Mouse (Mus musculus) spleen, adult 2 months (tissue): Measurements from ENCODE around the gene Rora.

Experiments
- CTCF ChIP-seq: fragments of 200-500 bp; IDR thresholded peaks from 2 replicates; pipeline ENCODE4 v1.5.1; 2011; ENCODE audit warnings: mild to moderate bottlenecking, inconsistent platforms; ENCODE audit not compliant: insufficient read depth, insufficient read length, insufficient replicate concordance; ENCODE audit errors: extremely low read depth
- POLR2A ChIP-seq: fragments of 200-500 bp; IDR thresholded peaks from 2 replicates; pipeline ENCODE4 v1.6.1; 2011; ENCODE audit warnings: low read depth, low read length, inconsistent platforms

DNA sequence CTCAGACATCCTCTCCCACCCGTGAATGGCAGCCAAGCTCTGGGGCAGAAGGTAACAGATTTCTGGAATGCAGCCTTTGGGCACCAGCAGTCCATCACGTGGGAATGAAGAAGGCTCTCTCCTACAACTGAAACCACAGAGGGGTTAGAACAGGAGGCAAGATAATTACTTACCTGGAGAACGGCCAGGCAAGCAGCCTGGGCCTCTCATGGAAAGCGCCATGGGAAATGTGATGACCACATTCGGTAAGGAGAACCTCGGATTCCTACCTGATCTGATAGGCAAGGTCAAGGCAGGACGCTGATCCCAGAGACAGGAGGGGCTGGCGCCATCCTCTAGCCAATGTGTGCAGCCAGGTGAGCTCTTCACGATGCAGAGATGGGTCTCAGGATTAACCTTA lies 39.6 kb upstream of the Rora start:
- no peak for TF ChIP-seq CTCF
- TF ChIP-seq POLR2A, result no peak
